Mouse (Mus musculus): ENCODE results near the gene Hist1h2bp. TPM values are rescaled to one million over a fixed set of nuclear protein-coding genes. Genes with fewer than 3 reads are reported as not detected.
"Not testable (repeated sequence)": the region's sequence is repeated elsewhere in the genome, so short reads cannot be mapped to it uniquely, and the experiment has no call there.

Gene Hist1h2bp
- polyA plus RNA-seq, 1 experiment from 2014 or later, result 1.1 TPM

DNA sequence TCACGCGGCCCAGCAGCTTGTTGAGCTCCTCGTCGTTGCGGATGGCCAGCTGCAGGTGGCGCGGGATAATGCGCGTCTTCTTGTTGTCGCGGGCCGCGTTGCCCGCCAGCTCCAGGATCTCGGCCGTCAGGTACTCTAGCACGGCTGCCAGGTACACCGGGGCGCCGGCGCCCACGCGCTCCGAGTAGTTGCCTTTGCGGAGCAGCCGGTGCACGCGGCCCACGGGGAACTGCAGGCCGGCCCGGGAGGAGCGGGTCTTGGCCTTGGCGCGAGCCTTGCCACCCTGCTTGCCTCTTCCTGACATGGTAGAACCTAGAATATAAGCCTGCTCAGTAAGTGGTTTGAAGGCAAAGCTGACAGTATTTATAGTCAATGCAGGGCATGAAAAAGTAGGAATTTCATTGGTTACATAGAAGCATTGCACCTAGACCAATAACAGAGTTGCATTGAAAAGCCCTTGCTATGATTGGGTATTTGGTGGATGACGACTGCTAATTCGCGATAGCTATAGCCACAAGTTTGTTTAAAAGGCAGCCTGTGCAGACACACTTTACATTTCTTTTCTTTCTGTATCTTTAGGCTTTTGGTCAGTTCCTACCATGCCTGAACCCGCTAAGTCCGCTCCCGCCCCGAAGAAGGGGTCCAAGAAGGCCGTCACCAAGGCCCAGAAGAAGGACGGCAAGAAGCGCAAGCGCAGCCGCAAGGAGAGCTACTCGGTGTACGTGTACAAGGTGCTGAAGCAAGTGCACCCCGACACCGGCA is 33.6 kb upstream of the Hist1h2bp start, which contains the start of the genes Hist1h2ak and Hist1h2bn:
Gene Hist1h2ak (minus strand): TSS at position 304 of the 762 bp plus-strand sequence.
Gene Hist1h2bn (plus strand): TSS at position 600 of the 762 bp plus-strand sequence.
- ATAC-seq (ENCODE audit: low FRiP score), result peak; percentile 95
- Histone ChIP-seq H3K9ac (peak within 1 kb of the TSS; percentile 61), H3K4me2 (replicated peaks) (peak within 1 kb of the TSS; percentile 87), H3K27ac (peak within 1 kb of the TSS; percentile 90), H3K4me3 (replicated peaks; ENCODE audit: low read length) (peak within 1 kb of the TSS; percentile 38), H3K4me1 (replicated peaks; ENCODE audit: control insufficient read depth, insufficient read depth, low read length) (peaks cover 28% of the 10 kb centered on the region)
- DNase-seq (ENCODE audit: low spot score), result peak; percentile 93
- WGBS, result under 1% methylated on average over 45 of the region's 50 CpGs
- not testable (repeated sequence) for H3K36me3 ChIP-seq (replicated peaks; ENCODE audit: control insufficient read depth, insufficient read depth); H3K9me3 ChIP-seq (ENCODE audit: control insufficient read depth, low read length); H3K27me3 ChIP-seq (ENCODE audit: control insufficient read depth, insufficient read depth, low read length)

DNA sequence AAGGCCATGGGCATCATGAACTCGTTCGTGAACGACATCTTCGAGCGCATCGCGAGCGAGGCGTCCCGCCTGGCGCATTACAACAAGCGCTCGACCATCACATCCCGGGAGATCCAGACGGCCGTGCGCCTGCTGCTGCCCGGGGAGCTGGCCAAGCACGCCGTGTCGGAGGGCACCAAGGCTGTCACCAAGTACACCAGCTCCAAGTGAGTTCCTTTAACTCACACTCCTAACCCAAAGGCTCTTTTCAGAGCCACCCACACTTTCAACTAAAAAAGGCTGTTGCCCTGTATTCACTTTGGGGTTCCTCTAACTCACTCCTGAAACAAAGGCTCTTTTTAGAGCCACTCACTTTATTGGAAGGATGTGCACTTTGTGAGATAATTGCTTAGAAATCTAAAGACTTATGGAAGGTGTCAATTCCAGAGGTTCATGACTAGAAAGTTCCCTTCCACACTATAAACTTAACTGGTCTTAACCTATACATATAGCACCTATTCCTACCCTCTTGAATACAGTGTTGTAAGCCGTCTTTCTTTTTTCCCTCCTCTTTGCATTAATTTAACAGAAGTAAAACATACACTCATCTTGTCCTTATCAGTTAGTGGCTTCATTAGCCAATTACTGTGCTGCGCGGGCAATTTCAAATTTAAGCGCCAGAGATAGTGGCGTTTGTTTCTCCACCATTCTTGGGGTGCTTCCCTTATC is 32.8 kb upstream of the Hist1h2bp start:
- under 1% methylated on average over 16 of the region's 26 CpGs for WGBS
- Histone ChIP-seq H3K4me2 (replicated peaks) (peak overlapping the region; percentile 87), H3K9ac (peak overlapping the region; percentile 54), H3K27ac (peak overlapping the region; percentile 16; the same call in 1 of the 2 replicates), H3K4me3 (replicated peaks; ENCODE audit: low read length) (peak overlapping the region; percentile 38), H3K4me1 (replicated peaks; ENCODE audit: control insufficient read depth, insufficient read depth, low read length) (peaks cover 21% of the 10 kb centered on the region)
- peak; percentile 56 for DNase-seq (ENCODE audit: low spot score)
- H3K36me3 ChIP-seq (replicated peaks; ENCODE audit: control insufficient read depth, insufficient read depth); H3K9me3 ChIP-seq (ENCODE audit: control insufficient read depth, low read length); H3K27me3 ChIP-seq (ENCODE audit: control insufficient read depth, insufficient read depth, low read length); ATAC-seq (ENCODE audit: low FRiP score): not testable (repeated sequence)

DNA sequence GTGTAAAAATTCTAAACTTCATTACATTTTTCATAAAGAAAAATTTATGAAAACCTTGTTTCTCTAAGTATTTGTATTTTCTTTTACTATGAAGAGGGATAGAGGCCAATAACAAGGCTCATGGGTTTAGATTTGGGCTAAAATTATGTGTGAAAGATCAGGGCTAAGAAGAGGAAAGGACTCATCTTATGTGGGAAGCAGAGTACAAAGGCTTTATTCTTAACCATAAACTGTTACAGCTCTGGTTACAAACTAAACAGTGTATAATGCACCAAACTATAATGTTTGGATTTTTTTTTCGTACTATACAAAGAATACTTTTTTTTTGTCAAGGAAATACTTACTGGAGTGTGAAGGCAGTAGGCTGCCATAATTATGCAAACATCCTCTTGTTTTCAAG is 31.6 kb upstream of the Hist1h2bp start:
- no peaks in the 10 kb centered on the region for H3K27me3 ChIP-seq (ENCODE audit: control insufficient read depth, insufficient read depth, low read length)
- no peak for ATAC-seq (ENCODE audit: low FRiP score)
- no peak for DNase-seq (ENCODE audit: low spot score)
- no peak overlapping the region for H3K27ac ChIP-seq
- no peak overlapping the region for H3K4me3 ChIP-seq (replicated peaks; ENCODE audit: low read length)
- H3K4me1 ChIP-seq (replicated peaks; ENCODE audit: control insufficient read depth, insufficient read depth, low read length), result peaks cover 19% of the 10 kb centered on the region
- H3K4me2 ChIP-seq (replicated peaks), result no peak overlapping the region
- no peaks in the 10 kb centered on the region for H3K36me3 ChIP-seq (replicated peaks; ENCODE audit: control insufficient read depth, insufficient read depth)
- H3K9ac ChIP-seq, result no peak overlapping the region
- 70% methylated on average over 1 of the region's 1 CpGs for WGBS
- H3K9me3 ChIP-seq (ENCODE audit: control insufficient read depth, low read length), result no peaks in the 10 kb centered on the region

DNA sequence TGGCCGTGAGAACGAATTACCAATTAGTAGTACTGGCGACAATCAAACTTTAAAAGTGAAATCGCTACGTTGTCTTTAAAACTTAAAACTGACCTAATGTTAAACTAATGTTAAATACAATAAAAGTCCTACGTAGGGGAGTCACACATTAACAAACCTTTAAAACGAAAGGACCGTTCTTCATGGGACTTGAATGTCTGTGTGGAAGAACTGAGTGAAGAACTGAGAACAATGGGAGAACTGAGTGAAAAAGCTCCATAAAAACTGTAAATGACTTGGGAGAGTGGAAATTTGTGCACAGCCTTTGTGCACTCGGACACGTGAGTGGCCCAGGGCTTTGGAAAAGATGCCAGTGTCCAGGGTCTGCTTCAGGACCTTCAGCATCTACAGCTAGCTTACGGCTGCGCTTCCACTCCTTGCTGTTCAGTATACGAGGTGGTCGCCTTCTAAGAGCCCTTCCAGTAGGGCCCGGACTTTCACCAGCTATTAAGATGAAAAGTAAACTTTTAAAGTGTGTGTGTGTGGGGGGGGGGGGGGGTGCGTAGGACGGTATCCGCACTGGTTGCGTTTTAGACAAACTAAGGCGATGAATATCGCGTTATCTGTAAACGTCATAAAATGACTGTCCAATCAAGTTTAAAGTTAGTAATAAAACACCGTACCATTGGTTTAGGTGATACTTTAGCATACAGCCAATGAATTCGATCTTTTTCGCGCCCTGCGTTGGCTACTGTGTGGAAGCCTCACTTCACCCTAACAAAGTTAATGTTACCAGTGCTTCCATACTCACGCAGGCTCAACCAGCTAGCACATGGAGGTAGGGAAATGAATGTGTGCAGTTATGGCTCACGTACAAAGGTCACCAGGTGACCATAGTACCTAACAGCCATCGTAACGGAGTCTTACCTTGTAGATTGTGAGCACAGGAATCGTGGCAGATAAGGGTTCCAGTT is 8.2 kb upstream of the Hist1h2bp start:
- DNase-seq (ENCODE audit: low spot score), result peak; percentile 95
- WGBS, result 5% methylated on average over 33 of the region's 33 CpGs

DNA sequence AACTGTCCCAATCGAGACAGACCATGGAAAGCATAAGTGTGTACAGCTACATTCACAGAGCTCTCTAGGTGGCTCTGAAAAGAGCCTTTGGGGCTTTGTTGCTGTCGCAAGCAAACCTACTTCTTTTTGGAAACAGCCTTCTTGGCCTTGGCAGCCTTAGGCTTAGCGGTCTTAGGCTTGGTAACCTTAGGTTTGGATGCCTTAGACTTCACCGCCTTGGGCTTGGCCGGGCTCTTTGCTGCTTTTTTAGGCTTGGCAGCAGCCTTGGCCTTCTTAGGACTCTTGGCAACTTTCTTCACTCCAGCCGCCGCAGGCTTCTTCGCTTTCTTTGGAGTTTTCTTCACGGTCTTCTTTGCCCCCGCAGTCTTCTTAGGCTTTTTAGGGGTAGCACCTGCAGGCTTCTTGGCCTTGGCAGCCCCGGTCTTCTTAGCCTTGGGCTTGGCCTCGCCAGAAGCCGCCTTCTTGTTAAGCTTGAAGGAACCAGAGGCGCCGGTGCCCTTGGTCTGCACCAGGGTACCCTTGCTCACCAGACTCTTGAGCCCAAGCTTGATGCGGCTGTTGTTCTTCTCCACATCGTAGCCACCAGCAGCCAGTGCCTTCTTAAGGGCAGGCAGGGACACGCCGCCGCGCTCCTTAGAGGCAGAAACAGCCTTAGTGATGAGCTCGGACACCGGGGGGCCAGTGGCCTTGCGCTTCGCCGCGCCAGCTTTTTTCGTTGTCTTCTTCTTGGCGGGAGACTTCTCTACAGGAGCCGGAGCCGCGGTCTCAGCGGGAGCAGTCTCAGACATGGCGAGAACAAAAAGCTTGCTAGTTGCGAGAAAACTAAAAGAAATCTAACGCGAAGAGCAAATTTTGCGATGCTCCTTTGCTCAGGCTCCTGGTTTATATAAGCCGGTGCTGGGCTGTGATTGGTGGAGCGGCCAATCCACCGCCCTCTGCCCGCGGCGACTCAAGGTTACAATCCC is 7.2 kb upstream of the Hist1h2bp start, which contains the start of gene Hist1h1b:
Gene Hist1h1b (minus strand): TSS at position 859 of the 965 bp plus-strand sequence.
- Histone ChIP-seq H3K9me3 (ENCODE audit: control insufficient read depth, low read length) (no peaks in the 10 kb centered on the region), H3K27me3 (ENCODE audit: control insufficient read depth, insufficient read depth, low read length) (no peaks in the 10 kb centered on the region), H3K4me2 (replicated peaks) (peak within 1 kb of the TSS; percentile 69), H3K36me3 (replicated peaks; ENCODE audit: control insufficient read depth, insufficient read depth) (no peaks in the 10 kb centered on the region), H3K9ac (peak within 1 kb of the TSS; percentile 32), H3K4me3 (replicated peaks; ENCODE audit: low read length) (peak within 1 kb of the TSS; percentile 33), H3K27ac (peak within 1 kb of the TSS; percentile 63), H3K4me1 (replicated peaks; ENCODE audit: control insufficient read depth, insufficient read depth, low read length) (peaks cover 22% of the 10 kb centered on the region)
- DNase-seq (ENCODE audit: low spot score), result peak; percentile 55
- ATAC-seq (ENCODE audit: low FRiP score), result no peak
- WGBS, result under 1% methylated on average over 44 of the region's 44 CpGs

More for the DNA sequence above, 8.2 kb upstream of the Hist1h2bp start:
- Histone ChIP-seq H3K4me2 (replicated peaks) (peak overlapping the region; percentile 69), H3K4me3 (replicated peaks; ENCODE audit: low read length) (peak overlapping the region; percentile 33), H3K9ac (peak overlapping the region; percentile 32), H3K4me1 (replicated peaks; ENCODE audit: control insufficient read depth, insufficient read depth, low read length) (peaks cover 22% of the 10 kb centered on the region), H3K27ac (peak overlapping the region; percentile 63), H3K27me3 (ENCODE audit: control insufficient read depth, insufficient read depth, low read length) (no peaks in the 10 kb centered on the region), H3K36me3 (replicated peaks; ENCODE audit: control insufficient read depth, insufficient read depth) (no peaks in the 10 kb centered on the region), H3K9me3 (ENCODE audit: control insufficient read depth, low read length) (no peaks in the 10 kb centered on the region)
- peak; percentile 95 for ATAC-seq (ENCODE audit: low FRiP score)

DNA sequence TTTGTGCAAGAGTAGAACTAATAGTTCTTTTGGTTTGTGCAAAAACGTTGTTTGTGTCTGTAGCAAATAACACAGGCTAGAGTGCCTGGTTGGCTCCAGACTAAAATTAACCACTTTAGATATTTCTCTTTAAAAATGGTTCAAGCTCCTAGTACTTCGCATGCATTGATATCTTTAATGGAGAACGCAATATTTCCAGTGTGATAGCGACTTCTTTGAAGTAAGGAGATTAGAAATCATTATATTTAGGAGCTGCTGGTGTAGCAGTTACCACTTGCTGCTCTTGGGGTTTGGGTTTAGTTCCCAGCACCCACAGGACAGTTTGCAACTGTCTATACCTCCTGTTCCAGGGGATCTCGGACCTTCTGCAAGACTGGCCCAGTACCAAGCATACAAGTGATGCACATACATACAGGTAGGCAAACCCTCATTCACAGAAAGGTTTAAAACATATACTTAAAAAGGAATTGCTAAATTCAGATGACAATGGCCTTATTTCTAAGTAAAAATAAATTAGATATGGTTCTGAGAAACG is 6.2 kb upstream of the Hist1h2bp start:
- ATAC-seq (ENCODE audit: low FRiP score), result no peak
- DNase-seq (ENCODE audit: low spot score), result no peak
- H3K27me3 ChIP-seq (ENCODE audit: control insufficient read depth, insufficient read depth, low read length), result no peaks in the 10 kb centered on the region

DNA sequence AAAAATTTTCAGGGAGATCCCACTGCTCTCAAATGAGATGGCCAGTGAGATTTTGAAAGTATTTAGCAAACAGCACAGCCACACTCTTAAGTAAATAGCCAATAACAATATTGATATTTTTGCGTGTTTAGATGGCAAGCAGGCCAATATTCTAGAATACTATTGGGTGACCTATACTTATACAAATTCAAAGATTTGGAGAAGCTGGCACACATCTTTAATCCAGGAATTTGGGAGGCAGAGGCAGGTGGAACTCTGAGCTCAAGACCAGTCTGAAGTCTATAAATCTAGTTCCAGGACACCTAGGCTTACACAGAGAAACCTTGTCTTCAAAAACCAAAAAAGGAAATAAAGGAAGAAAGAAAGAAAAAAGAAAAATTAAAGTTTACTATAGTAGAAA is 5.6 kb upstream of the Hist1h2bp start:
- no peak overlapping the region for H3K4me2 ChIP-seq (replicated peaks)
- DNase-seq (ENCODE audit: low spot score), result no peak
- H3K9ac ChIP-seq, result no peak overlapping the region
- 95% methylated on average over 1 of the region's 1 CpGs for WGBS
- no peak overlapping the region for H3K27ac ChIP-seq
- no peak overlapping the region for H3K4me3 ChIP-seq (replicated peaks; ENCODE audit: low read length)
- peaks cover 30% of the 10 kb centered on the region for H3K4me1 ChIP-seq (replicated peaks; ENCODE audit: control insufficient read depth, insufficient read depth, low read length)
- ATAC-seq (ENCODE audit: low FRiP score), result no peak
- H3K27me3 ChIP-seq (ENCODE audit: control insufficient read depth, insufficient read depth, low read length), result no peaks in the 10 kb centered on the region
- H3K9me3 ChIP-seq (ENCODE audit: control insufficient read depth, low read length), result no peaks in the 10 kb centered on the region
- no peaks in the 10 kb centered on the region for H3K36me3 ChIP-seq (replicated peaks; ENCODE audit: control insufficient read depth, insufficient read depth)

More for the DNA sequence above, 6.2 kb upstream of the Hist1h2bp start:
- Histone ChIP-seq H3K36me3 (replicated peaks; ENCODE audit: control insufficient read depth, insufficient read depth) (no peaks in the 10 kb centered on the region), H3K4me3 (replicated peaks; ENCODE audit: low read length) (peak overlapping the region; percentile 33; the same call in 1 of the 2 replicates), H3K9me3 (ENCODE audit: control insufficient read depth, low read length) (no peaks in the 10 kb centered on the region), H3K4me1 (replicated peaks; ENCODE audit: control insufficient read depth, insufficient read depth, low read length) (peaks cover 24% of the 10 kb centered on the region), H3K4me2 (replicated peaks) (peak overlapping the region; percentile 69), H3K27ac (no peak overlapping the region), H3K9ac (no peak overlapping the region)
- 46% methylated on average over 6 of the region's 6 CpGs for WGBS
